Mouse (Mus musculus): Measurements from ENCODE around the gene Mmp3. TPM values are rescaled to one million over a fixed set of nuclear protein-coding genes. Genes with fewer than 3 reads are reported as not detected.
"Not testable (repeated sequence)": the region's sequence is repeated elsewhere in the genome, so short reads cannot be mapped to it uniquely, and the experiment has no call there.

Mmp3 gene
- under 1 TPM in 1 of 2 experiments, not detected in 1; 0.14 TPM for total RNA-seq (2021)
- long read RNA-seq, experiment 1, result 0 reads
- long read RNA-seq, experiment 2, result 0 reads

DNA sequence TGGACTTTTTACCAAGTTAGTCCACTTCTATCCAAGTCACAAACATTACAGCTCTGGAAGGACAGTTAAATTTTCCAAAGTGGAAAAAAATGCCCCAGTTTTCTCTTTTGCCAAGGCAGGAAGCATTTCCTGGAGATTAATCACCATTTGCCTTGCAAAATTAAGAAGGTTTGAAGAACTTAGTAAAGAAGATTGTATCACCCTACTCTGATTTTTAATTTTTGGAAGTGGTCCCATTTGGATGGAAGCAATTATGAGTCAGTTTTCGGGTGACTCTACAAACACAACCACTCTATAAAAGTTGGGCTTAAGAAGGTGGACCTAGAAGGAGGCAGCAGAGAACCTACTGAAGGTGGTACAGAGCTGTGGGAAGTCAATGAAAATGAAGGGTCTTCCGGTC is at the start of gene Mmp3:
TSS of gene Mmp3 (plus strand) at position 301 of the 400 bp plus-strand sequence.
- DNase-seq, result no peak

DNA sequence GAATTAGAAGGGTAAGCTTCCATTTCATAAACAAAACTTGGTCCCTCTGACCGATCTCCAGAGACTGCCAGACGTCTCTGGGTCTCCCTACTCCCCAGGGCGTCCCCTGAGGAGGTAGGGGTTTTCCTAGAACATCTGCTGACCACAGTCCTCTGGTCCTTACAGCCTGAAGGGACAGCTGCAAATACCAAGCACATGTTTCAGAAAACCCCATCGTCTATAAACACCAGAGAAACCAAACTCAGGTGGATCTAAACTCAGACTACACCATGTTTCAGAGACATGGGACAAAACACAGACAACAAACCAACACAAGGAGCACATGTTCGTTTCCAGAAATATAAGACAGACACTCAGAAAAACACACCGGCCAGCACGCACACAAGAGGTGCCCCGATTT is 49.1 kb upstream of the Mmp3 start:
- DNase-seq, result not testable (repeated sequence)

DNA sequence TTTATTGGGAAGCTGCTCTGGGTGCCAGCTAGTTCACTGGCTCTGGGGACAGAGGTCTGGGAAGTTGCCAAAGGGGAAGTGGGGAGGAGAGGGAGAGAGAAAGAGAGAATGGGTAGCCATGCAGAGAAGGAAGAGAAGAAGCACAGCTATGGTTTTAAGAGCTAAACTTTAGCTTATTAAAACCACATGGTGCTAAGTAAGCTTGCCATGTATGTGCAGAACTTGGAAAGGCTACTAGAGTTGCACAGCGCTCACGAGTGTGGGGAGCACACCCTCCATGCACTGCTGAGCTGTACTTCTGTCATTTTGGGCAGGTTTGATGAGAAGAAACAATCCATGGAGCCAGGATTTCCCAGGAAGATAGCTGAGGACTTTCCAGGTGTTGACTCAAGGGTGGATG is 7.7 kb downstream of the Mmp3 start:
- no peak for DNase-seq

DNA sequence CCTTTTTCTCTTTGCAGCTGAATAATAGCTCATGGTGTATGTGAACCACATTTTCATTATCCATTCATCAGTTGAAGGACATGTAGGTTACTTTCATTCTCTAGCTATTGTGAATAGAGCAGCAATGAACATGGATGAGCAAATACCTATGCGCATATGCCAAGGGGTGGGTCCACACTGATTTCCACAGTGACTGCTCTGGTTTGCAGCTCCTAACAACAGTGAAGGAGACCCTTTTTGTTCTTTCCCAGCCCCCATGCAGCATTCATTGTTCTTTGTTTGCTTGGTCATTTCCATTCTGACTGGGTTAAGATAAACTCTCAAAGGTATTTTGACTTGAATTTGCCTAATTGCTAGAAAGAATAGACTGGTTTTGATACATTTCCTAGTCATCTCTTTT is 24.6 kb downstream of the Mmp3 start:
- no peak for DNase-seq

DNA sequence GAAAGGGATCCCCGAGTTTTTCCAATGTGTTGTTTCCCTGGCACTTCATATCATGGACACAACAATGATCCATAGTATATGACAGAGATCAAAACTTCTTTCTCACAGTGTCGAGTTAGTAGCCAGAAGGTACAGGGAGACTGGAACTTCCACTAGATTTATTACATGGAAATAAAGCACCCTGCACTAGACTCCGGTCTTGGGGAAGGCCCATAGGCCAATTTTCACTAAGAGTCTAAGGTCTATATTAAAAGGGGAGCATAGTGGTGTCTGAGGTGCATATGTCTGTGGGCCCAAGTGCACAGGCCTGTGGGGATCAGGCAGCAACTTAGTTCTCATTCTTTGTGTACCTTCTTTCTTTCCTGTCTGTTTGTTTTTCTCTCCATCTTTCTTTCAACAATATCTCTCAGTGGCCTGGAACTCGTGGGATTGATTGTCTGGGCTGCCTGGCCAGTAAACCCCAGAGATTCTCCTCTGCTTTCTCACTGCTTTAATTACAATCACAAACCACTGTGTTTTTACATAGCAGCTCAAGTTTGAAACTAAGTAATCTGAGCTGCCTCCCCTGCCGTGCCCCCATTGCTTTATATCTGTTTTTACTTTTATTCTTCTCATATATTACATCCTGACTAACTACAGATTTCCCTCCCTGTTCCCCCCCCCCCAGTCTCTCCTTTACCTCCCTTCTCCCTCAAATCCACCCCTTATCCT is 38.2 kb downstream of the Mmp3 start:
- no peak for DNase-seq

DNA sequence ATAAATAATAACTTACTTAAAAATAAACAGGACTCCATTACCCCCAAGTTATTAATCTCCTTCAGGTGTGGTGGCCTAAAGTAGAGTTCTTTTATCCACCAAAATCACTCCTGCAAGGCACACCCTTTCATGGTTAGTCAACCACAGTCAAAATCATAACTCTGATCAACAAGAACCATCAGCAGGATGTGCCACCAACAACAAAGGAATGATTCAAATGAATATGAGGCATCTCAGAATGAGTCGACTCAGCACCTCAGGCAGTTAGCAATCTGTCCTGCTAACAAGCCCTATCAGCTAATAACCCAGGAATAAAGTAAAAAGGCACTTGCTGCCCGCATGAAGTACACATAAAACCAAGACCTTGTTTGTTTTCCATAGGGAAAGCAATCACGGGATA is 55.5 kb downstream of the Mmp3 start:
- no peak for DNase-seq

DNA sequence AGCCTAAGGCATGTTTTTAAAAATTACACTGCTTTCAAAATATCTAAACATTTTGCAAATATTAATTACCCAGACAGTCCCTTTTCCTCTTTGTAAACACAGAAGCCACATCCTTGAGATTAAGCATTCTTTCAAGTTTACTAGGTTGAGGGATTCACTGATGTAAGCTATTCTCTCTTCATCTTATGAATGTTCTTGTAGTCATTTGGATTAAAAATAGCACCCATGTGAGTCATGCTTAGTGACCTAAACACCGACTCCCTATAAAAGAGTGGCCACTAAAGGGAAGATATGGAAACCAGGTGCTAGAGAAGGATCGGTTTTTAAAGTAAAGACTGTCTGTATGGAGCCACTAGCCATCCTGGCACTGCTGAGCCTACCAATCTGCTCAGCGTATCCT is 56.4 kb downstream of the Mmp3 start, which contains the start of gene Mmp10:
TSS of gene Mmp10 (plus strand) at position 302 of the 400 bp plus-strand sequence.
- no peak for DNase-seq

Other genes starting within 250 kb of the Mmp3 start
- 10 to 100 TPM in 1 of 2 experiments, not detected in 1; 47.5 TPM for gene Mmp13, start 173.3 kb upstream of the Mmp3 start, total RNA-seq (2021)
- not detected for gene Mmp12, start 101.4 kb upstream of the Mmp3 start, total RNA-seq (2021)
- not detected for gene Mmp1b, start 57.8 kb upstream of the Mmp3 start, total RNA-seq (2021)
- gene Mmp10, start 56.5 kb downstream of the Mmp3 start, total RNA-seq (2021), result not detected
- under 1 TPM in 1 of 2 experiments, not detected in 1; 0.61 TPM for gene Mmp8, start 112.6 kb downstream of the Mmp3 start, total RNA-seq (2021)
- gene Mmp27, start 125.6 kb downstream of the Mmp3 start, total RNA-seq (2021), result under 1 TPM in 1 of 2 experiments, not detected in 1; 0.16 TPM
- gene Mmp20, start 182.4 kb downstream of the Mmp3 start, total RNA-seq (2021), result not detected
- not detected for gene Mmp7, start 246.3 kb downstream of the Mmp3 start, total RNA-seq (2021)

Data from gastrocnemius, postnatal 10 days (tissue).